Mouse (Mus musculus) forebrain, embryonic 16.5 days (tissue): ENCODE results near the gene Dthd1. TPM values are rescaled to one million over a fixed set of nuclear protein-coding genes. Genes with fewer than 3 reads are reported as not detected.

Experiments
- ATAC-seq: fragments of 200-750 bp; cut with Nextera tagmentation; 2 replicates; pipeline ENCODE4 v1.8.0; 2017; ENCODE audit warnings: mild to moderate bottlenecking, moderate library complexity
- H3K27ac ChIP-seq: fragments of 300-500 bp; sonication (generic); 2 replicates; pipeline ENCODE4 v1.5.1; 2014; ENCODE audit warnings: low read length, control low read depth
- H3K27me3 ChIP-seq: fragments of 300-500 bp; sonication (generic); replicated peaks from 2 replicates; pipeline ENCODE4 v1.6.1; 2014; ENCODE audit warnings: low read length; ENCODE audit not compliant: control insufficient read depth, insufficient read depth
- H3K36me3 ChIP-seq: fragments of 300-500 bp; sonication (generic); 2 replicates; pipeline ENCODE4 v1.6.1; 2014; ENCODE audit not compliant: control insufficient read depth, insufficient read depth
- H3K4me1 ChIP-seq: fragments of 300-500 bp; sonication (generic); replicated peaks from 2 replicates; pipeline ENCODE4 v1.6.1; 2014; ENCODE audit warnings: low read length; ENCODE audit not compliant: control insufficient read depth, insufficient read depth
- H3K4me2 ChIP-seq: fragments of 300-500 bp; sonication (generic); 2 replicates; pipeline ENCODE4 v1.6.1; 2014; ENCODE audit warnings: mild to moderate bottlenecking, low read length, control low read depth
- H3K4me3 ChIP-seq: fragments of 300-500 bp; sonication (generic); replicated peaks from 2 replicates; pipeline ENCODE4 v1.5.1; 2014; ENCODE audit warnings: mild to moderate bottlenecking, low read length, control low read depth
- H3K9ac ChIP-seq: fragments of 300-500 bp; sonication (generic); replicated peaks from 2 replicates; pipeline ENCODE4 v1.6.1; 2014; ENCODE audit warnings: low read depth, low read length, control low read depth
- H3K9me3 ChIP-seq: fragments of 300-500 bp; sonication (generic); 2 replicates; pipeline ENCODE4 v1.6.1; 2016; ENCODE audit warnings: low read length; ENCODE audit not compliant: control insufficient read depth
- WGBS: fragments of 180-500 bp; shearing (Covaris S2); extraction: QIAGEN DNeasy Blood & Tissue Kit; methylation state at CpG from one replicate; pipeline ENCODE4 v1.1.7; 2014; 5-methylcytosine and 5-hydroxymethylcytosine counted together
- polyA plus RNA-seq: library from polyadenylated mRNA; unstranded; fragments of >200 nt; fragmentation: Nextera tagmentation; extraction: Ambion mirVana; gene quantifications from 2 replicates; pipeline ENCODE4 v1.2.1, GENCODE M21; 2015

The Dthd1 gene
- not detected in 2 replicates for polyA plus RNA-seq

- Histone ChIP-seq H3K4me2 (no peak within 1 kb of the TSS), H3K9ac (no peak within 1 kb of the TSS), H3K9me3 (no peaks in the 10 kb centered on the region), H3K36me3 (no peaks in the 10 kb centered on the region), H3K27ac (no peak within 1 kb of the TSS), H3K4me3 (no peak within 1 kb of the TSS), H3K4me1 (no peaks in the 10 kb centered on the region), H3K27me3 (no peaks in the 10 kb centered on the region)
- peak; percentile 72 for ATAC-seq
- WGBS = 70% methylated on average over 6 of the region's 6 CpGs
Observed at GRCm38 (mm10) chr5:62813402-62814071, at the start of gene Dthd1. Gene Dthd1, plus strand, starts transcription at chr5:62813823.

- H3K9me3 ChIP-seq = no peaks in the 10 kb centered on the region
- no peak overlapping the region for H3K27ac ChIP-seq
- no peaks in the 10 kb centered on the region for H3K36me3 ChIP-seq
- H3K4me3 ChIP-seq = no peak overlapping the region
- no peak overlapping the region for H3K4me2 ChIP-seq
- H3K27me3 ChIP-seq = no peaks in the 10 kb centered on the region
- peaks cover 3% of the 10 kb centered on the region for H3K4me1 ChIP-seq
- 73% methylated on average over 5 of the region's 5 CpGs for WGBS
- no peak for ATAC-seq
- no peak overlapping the region for H3K9ac ChIP-seq
Observed at GRCm38 (mm10) chr5:62764161-62764560, 49.5 kb upstream of the Dthd1 start.

- H3K36me3 ChIP-seq = no peaks in the 10 kb centered on the region
- peaks cover 3% of the 10 kb centered on the region for H3K4me1 ChIP-seq
- no peaks in the 10 kb centered on the region for H3K9me3 ChIP-seq
- WGBS = 15% methylated on average over 5 of the region's 5 CpGs
- peak overlapping the region; percentile 70 for H3K9ac ChIP-seq
- H3K27me3 ChIP-seq = no peaks in the 10 kb centered on the region
- H3K27ac ChIP-seq = no peak overlapping the region
- peak overlapping the region; percentile 61 for H3K4me3 ChIP-seq
- peak; percentile 45 for ATAC-seq
- peak overlapping the region; percentile 80 for H3K4me2 ChIP-seq
Observed at GRCm38 (mm10) chr5:62765459-62765783, 48.2 kb upstream of the Dthd1 start.

GRCm38 (mm10) chr5:62765784-62766701 lies 47.6 kb upstream of the Dthd1 start, which contains the start of gene Arap2:
Gene Arap2, minus strand, starts transcription at chr5:62766159.
- Histone ChIP-seq H3K36me3 (no peaks in the 10 kb centered on the region), H3K27ac (no peak within 1 kb of the TSS), H3K9me3 (no peaks in the 10 kb centered on the region), H3K4me2 (peak within 1 kb of the TSS; percentile 80), H3K27me3 (no peaks in the 10 kb centered on the region), H3K4me1 (peaks cover 3% of the 10 kb centered on the region), H3K4me3 (peak within 1 kb of the TSS; percentile 61), H3K9ac (peak within 1 kb of the TSS; percentile 70)
- WGBS = under 1% methylated on average over 72 of the region's 106 CpGs
- peak; percentile 87 for ATAC-seq

- no peaks in the 10 kb centered on the region for H3K36me3 ChIP-seq
- H3K9me3 ChIP-seq = no peaks in the 10 kb centered on the region
- H3K27me3 ChIP-seq = no peaks in the 10 kb centered on the region
- no peak overlapping the region for H3K4me2 ChIP-seq
- no peak overlapping the region for H3K9ac ChIP-seq
- WGBS = 89% methylated on average over 11 of the region's 11 CpGs
- ATAC-seq = no peak
- H3K4me3 ChIP-seq = no peak overlapping the region
- H3K27ac ChIP-seq = no peak overlapping the region
- H3K4me1 ChIP-seq = no peaks in the 10 kb centered on the region
Observed at GRCm38 (mm10) chr5:62771775-62772599, 41.6 kb upstream of the Dthd1 start.

- ATAC-seq = no peak
- WGBS = 83% methylated on average over 8 of the region's 8 CpGs
- H3K4me2 ChIP-seq = no peak overlapping the region
- no peaks in the 10 kb centered on the region for H3K36me3 ChIP-seq
- no peak overlapping the region for H3K4me3 ChIP-seq
- H3K27ac ChIP-seq = no peak overlapping the region
- H3K9me3 ChIP-seq = no peaks in the 10 kb centered on the region
- H3K4me1 ChIP-seq = no peaks in the 10 kb centered on the region
- no peaks in the 10 kb centered on the region for H3K27me3 ChIP-seq
- H3K9ac ChIP-seq = no peak overlapping the region
Observed at GRCm38 (mm10) chr5:62777804-62778203, 35.8 kb upstream of the Dthd1 start.

- Histone ChIP-seq H3K27me3 (no peaks in the 10 kb centered on the region), H3K4me1 (no peaks in the 10 kb centered on the region), H3K4me2 (no peak overlapping the region), H3K9me3 (no peaks in the 10 kb centered on the region), H3K27ac (no peak overlapping the region), H3K36me3 (no peaks in the 10 kb centered on the region), H3K4me3 (no peak overlapping the region), H3K9ac (no peak overlapping the region)
- 78% methylated on average over 5 of the region's 5 CpGs for WGBS
- no peak for ATAC-seq
Observed at GRCm38 (mm10) chr5:62778682-62779081, 34.9 kb upstream of the Dthd1 start.

- WGBS = 85% methylated on average over 3 of the region's 3 CpGs
- no peak overlapping the region for H3K4me3 ChIP-seq
- H3K9me3 ChIP-seq = no peaks in the 10 kb centered on the region
- no peak for ATAC-seq
- H3K4me1 ChIP-seq = no peaks in the 10 kb centered on the region
- no peaks in the 10 kb centered on the region for H3K36me3 ChIP-seq
- H3K9ac ChIP-seq = no peak overlapping the region
- H3K27ac ChIP-seq = no peak overlapping the region
- H3K4me2 ChIP-seq = no peak overlapping the region
- no peaks in the 10 kb centered on the region for H3K27me3 ChIP-seq
Observed at GRCm38 (mm10) chr5:62786809-62787208, 26.8 kb upstream of the Dthd1 start.
